Mouse (Mus musculus): ENCODE data around the gene Il1a.

The Il1a gene

DNA sequence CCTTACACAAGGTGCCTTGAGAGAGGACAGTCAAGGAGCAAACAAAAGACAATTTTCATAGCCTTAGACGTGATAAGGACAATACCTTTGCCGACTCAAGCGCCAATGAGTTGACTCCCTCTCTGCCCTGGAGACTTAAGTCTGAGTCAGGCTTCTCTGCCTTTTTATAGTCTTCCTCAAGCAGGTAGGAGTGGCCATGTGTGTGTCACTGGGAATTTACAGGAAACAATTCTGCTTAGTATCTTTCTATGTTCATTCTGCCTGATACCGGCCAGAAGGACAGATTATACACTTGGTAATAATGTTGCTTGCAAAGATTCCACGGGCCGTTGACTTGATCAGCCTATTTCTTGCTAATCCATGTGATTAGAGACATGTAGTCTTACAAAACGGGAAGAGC, at the start of gene Il1a:
Gene Il1a (minus strand): TSS at position 137 of the 400 bp plus-strand sequence.
- no peak for DNase-seq

DNA sequence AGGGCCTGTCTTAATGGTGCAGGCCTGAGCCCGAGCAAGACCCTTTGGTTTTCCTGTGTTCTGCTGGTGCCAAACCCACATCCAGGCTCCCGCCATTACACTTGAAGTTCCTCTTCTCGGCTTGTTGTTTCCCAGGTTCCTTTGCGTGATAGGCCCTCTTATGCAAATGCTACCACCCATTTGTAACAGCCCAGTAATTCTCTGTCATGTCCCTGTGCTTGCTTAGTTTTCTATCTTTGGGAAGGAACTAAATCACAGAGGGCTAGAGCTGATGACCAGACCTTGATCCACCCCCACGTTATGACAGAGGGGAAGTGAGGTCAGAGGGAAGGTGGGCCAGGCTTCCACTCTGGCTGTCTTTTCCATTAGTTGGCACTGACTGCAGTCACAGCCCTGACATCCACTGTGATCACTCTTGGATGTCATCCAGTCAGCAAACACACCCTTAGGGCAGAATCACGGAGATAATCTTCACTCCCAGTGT, 28.4 kb upstream of the Il1a start:
- peak; percentile 14 for DNase-seq

DNA sequence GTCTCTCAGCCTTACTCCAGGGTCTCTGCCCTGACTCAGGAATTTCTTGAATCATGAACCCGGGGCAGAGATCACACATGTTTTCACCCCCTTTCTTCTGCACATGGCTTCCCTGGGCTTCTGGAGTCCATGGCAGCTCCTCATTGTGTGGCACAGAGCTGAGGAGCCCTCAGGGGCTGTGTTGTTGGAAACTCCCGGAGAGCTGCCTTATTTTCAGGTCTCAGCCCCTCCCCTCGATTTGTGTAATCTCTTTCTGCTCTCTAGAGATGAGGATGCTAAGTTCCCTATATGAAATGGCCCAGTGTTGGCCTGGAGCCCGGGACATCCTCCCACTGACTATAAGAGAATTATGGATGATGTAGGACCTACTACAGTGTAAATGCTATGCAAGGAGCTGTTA, 23.7 kb upstream of the Il1a start:
- DNase-seq = no peak

DNA sequence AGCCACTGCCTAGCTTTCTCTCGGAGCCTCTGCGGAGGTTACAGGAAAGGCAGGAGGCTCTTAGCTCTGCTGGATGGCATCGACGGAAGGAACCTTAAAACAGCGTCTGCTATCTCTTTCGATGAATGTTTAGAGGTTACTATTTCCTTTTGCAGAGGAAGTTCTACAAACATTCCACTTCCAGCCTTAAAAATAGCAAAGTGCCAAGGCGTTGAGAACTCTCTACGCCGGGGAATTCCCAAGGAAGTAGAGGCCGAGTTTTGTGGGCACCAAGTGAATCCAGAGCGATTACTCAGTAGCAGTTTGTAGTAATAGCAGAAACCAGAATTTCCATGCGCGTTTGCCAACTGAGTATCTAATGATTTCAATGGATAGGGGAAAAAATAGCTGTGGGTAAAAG, 20.8 kb upstream of the Il1a start:
- DNase-seq = no peak

DNA sequence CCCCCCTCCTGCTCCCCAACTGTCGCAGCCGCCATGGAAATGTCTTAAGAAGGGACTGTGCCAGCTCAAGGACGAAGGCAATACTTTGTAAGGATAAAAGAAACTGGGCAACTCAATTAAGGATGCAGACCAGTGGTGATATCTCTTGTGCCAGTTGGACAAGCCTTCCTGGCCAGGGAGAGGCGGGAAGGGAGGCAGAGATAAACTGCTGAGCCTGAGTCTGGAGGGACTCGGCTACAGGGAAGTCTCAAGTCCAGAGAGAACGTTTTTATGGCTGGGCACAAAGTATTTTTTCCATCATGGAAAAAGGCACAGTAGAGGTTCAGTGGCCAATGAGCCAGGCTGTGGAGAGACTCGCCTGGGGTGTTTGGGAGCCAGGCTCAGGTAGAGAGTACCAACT, 20.3 kb upstream of the Il1a start:
- no peak for DNase-seq

DNA sequence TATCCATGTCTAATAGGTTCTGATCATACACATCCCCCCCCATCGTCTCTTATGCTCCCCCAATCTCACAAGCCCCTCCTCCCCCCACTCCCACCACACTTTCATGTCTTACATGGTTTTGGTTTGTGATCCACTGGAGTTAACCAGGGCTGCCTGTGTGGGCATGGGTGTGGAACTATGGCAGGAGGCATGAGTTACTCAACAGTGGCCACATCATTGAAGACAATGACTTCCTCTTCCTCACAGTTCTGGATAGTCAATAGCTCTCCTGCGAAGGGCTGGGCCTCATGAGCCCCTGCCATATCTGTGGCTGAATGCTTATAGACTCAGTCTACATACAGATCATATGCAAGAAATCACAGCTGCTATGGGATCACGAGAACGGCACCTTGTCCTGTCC, 18.5 kb upstream of the Il1a start:
- no peak for DNase-seq

DNA sequence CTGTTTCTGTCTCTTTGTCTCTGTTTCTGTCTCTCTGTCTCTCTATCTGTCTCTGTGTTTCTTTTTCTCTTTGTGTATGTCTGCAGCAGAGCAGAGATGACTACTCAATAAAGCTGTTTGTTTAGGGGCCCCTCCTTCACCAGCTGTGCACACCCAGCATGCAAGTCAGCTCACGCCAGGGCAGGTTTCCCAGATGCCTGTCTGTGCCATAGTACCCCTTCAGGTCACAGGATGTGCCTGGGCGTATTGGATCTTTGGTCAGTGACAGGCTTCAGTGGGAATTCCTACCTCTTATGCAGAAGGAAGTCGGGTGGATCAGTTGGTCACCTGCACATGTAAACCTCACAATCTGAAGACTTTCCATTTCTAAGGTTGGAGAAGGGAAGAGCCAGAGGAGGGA, 14.4 kb upstream of the Il1a start:
- no peak for DNase-seq

DNA sequence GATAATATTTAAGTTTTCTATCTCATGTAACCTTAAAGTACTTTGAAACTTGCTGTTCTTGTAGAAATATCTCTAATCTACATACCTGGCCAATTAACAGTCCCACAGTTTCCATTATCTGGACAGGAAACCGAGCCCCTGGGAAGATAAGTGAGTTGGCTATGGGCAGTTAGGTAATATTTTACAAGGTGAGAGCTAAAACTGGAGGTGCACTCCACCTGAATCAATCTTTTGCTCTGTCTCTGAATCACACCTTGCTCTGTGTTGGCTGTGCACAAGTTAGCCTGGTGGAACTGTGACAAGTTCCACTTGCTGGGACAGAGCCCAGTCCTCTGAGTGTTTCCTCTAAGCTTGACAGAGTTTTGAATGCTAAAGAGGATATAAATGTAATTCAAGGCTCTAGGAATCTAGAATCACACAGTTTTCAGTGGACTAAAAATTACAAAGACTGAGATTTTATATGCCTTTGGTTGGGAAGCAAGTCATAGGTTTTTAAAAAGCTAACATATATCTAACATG, 12.4 kb upstream of the Il1a start:
- no peak for DNase-seq

DNA sequence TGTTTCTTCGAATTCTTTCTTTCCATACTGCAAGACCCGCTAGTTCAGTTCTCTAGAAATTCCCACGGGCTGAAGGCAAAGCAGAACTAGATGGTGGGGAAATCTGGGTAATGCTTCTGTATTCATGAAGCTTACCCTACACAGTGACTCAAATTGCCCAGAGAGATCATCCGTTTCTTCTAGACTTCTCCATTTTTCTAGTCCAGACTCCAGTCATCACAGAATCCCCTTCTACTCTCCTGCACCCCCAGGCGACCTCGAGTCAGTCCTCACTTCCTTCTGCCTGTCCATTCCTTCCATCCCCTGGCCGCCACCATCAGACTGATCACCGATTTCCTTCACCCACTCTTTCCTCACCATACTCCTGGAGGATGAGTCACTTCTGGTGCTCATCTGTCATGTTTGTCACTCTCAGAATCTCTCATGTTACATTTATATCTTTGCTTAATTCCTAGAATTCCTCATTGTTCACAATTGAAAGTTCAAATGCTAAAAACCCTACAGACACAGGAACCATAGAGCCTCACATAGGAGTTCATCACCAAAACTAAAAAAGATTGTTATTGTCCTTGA, 10.3 kb upstream of the Il1a start:
- DNase-seq = no peak

DNA sequence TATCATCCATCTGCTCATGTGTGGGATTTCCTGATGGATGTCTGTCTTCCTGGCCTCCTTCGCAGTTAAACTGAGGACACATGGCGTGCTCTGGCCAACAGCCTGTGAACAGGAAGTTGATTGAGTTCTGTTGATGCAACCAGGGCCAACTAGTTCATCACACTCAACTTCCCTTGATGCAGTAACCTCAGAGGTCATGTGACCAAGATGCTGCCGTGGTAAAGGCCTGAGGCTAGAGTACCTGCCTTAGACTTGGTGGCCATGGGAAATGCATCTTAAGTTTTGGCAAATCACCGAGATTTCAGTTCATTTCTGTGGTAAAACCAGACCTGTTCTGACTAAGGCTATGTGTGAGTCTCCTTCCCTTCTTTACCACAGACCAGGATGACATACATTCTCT, 6.1 kb upstream of the Il1a start:
- no peak for DNase-seq

DNA sequence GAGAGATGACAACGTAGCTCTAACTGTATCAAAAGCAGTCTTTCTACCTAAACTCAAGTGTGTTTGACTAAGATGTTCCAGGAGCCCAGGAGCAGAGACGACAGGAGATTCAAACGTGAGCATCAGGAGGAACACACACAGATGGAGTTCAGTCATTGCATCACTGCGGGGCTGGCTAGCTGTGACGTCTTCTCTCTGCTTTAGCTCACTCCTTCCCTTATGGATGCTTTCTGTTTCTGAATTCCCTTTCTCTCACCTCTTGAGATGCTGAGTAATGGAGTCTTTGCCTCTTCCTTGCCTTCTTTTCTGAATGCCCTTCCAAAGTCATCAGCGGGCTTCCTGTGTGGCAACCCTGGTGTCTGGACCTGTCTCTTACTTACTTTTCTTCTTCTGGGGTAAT, 5.1 kb upstream of the Il1a start:
- no peak for DNase-seq

DNA sequence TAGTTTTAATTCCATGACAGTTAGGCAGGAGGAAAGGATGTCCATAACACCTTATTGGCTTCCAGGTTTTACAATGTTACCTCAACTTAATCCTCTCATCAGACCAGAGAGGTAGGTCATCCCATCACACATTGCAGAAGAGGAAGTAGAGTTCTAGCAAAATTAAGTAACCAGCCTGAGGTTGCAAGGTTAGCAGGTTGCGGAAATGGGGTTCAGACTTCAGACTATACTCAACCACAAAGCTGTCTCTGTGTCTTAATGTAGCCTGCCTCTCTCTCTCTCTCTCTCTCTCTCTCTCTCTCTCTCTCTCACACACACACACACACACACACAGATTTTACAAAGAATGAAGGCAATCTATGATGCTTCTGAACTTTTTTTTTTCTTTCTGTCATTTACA, 4.2 kb upstream of the Il1a start:
- DNase-seq = no peak

DNA sequence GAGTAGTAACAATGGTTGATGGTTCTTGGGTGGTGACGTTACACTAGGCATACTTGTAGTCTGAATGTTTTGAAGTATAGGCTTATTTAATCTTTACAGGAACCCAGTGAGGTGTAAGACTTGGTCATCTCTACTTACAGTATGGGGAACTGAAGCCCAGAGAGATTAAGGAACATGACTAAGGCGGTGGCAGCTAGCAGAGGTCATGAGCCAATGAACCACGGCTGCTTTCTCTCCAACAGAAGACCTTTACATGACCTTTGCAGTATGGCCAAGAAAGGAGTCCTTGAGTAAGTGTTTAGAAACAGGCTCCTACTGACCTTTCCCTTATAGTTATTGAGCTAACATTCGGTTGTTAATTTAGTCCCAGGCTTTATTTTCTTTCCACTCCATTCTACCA, 3.8 kb downstream of the Il1a start:
- DNase-seq = no peak

DNA sequence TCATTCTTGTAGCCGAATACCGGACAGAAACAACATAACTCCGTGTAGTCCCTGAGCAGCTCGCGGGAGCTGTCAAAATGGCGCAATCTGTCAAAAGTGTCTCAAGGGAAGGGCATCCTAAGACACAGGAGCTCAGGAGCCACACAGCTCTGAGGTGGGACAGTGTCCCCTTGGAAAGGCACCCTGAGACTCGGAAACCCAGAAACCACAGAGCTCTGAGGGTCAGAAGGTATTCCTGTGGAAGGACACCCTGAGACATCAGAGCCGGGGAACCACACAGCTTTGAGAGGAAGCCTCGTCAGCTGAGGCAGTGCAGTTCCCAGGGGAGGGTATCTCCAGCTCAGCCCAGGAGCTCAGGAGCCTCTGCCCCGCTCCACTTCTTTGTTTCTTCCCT, 12.2 kb downstream of the Il1a start:
- no peak for DNase-seq

DNA sequence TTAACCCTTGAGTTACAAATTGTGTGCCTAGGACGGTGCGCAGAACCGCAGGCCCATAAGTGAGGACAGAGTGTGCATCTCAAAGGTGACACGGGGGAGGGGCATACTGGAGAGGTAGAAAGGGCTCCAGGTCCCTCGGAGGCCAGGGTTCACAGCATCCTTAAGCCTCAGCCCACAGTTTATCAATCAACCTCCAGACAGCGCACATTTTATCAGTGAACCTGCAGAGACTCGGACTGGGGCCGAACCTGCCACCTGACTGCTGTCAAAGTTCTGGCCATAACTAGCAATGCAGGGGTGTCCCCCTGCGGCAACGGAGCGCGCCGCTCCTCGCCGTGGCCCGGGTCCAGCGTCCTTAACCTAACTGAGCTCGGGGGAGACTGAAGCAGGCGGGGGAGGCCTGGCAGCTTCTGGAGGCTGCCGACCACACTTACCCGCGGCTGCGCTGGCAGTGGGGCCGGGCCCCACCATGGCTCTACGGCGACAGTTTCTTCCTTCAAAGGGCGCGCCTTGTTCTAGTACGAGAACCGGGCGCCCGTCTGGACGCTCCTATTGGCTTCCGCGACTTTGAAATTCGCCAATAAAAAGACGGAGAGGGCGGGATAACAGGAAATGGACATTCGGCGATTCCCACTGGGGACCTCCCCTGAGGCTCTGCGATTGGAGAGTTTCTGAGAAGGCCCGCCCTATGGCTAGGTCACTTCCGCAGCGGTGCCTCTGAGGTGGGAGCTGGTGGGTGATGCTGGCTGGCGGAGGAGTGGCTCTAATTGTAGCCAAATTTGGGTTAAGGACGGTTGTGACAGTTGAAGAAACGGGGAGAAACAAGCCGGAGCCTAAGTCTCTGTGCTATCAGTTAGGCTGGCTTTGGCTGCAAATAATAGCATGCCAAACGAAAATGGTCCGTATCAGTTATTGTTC, 12.8 kb downstream of the Il1a start, which contains the start of gene Ckap2l:
Gene Ckap2l (minus strand): TSS at position 542 of the 918 bp plus-strand sequence.
- DNase-seq = peak; percentile 99

DNA sequence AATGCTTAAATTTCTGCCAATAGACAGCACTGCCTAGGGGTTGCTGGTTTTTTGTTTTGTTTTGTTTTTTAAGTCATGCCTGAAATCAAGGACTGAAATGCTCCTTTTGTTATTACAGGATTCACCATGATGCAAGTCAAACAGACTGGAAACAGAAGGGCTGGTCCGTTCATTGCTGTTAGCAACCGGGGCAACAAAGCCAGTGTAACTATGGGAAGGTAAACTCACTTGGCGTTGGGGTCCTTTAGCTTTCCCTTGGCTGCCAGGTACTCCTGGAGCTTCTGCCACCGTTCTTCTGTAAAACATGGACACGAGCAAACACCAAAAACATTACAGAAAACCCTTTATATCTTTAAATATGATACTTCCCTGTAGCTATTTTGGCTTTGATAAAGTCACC, 13.7 kb downstream of the Il1a start:
- peak; percentile 11 for DNase-seq

DNA sequence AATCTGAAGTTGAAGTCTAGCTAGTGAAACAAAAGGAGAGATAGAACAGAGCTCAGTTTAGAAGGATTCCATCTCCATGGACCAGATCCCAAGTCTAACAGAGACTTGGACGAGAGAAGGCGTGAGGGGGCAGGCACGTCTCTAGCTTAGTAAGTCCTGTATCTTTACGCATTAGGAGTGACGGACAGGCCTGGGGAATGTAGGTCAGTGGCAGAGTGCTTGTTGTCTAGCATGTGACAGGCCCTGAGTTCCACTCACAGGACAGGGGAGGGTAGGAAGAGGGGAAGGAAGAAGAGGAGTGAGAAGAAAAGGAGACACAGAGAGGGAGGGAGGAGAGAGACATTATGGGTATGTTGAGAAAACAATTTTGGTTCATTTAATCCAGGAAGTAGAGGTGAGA, 14.7 kb downstream of the Il1a start:
- no peak for DNase-seq

DNA sequence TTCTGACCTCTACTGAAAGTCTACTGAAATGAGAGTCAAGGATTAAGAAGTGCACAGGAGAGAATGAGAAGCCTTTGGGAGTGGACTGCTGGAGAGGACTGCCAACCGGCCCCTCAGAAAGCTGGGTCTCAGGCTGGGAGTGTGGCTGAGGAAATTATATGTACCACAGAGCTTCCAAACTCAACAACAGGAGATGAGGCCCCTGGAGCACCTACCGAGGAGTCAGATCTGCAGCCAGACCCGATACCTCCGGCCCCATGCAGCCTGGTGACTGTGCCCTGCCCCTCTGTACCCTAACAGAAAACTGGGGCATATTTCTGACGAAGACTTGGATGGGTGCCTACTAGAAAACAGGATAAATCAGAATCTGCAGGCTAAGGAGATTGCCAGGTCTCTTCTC, 35.9 kb downstream of the Il1a start:
- no peak for DNase-seq

DNA sequence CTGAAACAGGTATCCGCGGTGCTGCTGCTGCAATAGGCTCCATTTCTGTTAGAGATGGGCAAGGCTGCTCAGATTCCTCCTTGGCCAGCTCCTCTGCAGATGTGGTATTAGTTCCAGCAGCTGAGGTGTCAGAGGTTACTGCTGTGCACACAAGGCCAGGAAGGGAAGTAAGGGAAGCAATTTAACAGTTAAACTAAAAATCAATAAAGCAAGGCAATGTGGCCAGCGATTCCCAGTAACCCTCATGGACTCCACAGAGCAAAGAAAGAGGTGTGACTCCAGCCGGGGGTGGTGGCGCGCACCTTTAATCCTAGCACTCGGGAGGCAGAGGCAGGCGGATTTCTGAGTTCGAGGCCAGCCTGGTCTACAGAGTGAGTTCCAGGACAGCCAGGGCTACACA, 39.2 kb downstream of the Il1a start:
- no peak for DNase-seq

DNA sequence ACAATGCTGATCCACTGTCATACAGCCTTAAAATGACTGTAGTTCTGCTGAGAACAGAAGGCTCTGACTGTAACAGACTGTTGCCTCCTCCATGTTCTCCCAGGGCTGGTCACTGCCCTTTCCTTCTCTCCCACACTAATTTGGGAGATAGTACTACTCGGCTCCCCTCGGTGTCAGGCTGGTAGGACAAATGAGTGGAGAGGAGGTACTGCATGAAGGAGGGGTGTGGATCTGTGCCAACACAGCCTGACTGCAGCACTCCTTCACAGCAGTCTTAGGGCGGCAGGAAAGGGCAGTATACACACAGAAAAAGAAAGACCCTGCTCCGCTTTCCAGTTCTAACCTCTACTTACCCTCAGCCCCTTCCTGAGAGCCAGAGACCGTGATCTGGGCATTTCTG, 39.8 kb downstream of the Il1a start:
- DNase-seq = no peak

DNA sequence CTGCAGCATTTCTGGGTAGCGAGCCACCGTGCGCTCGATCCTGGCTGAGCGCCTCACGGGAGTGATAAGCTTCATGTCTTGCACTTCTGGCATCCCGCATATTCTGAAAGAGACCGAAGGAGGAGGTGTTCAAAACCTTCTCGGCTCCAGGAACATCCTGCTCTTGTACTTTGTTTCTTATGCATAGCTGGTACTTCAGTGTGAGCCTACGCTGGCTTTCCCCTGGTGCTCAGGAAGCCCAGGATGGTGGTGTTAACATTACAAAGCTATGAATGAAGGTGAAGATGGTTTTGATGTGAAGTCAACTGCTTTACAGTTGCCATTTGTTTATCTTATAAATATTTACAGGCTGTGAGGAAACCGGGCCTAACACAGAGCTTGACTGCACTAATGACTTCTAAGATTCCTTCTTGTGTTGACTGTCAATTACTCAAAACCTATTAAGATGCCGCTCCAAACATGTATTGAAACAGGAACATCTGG, 40.6 kb downstream of the Il1a start:
- DNase-seq = no peak

DNA sequence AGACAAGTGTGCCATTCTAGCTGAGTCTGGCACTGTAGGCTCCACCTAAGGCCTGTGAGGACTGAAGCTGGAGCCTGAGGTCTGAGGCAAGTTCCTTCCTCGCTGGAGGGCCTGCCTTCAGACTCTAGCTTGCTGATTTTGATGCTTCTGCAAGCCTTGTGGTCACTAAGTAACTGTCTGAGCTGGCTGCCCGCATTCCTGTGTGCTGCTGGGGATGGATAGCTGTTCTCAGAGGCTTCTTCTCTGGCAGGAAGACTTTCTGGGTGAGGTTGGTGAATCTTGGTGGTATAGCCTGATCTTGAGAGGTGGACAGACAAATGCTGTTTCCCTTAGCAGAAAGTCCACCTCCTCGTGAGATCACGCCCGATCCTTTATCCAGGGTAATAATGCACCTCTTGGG, 42.0 kb downstream of the Il1a start:
- no peak for DNase-seq

DNA sequence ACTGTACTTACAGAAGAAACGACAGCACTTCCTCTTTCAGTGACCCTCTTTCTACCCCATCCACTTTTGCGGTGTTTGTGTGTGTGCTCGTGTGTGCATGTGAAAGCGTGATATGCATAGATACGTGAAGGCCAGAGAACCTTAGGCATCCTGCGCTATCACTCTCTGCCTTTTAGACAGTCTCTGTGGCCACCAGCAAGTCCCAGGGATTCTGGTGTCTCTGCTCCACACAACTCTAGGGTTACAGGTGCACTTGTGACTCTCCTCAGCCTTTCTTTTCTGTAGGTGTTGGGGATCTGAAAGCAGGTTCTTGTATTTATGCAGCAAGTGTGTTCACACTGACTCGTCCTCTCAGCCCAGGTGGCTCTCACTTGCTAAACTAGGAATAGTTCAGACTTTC, 44.5 kb downstream of the Il1a start:
- DNase-seq = no peak

DNA sequence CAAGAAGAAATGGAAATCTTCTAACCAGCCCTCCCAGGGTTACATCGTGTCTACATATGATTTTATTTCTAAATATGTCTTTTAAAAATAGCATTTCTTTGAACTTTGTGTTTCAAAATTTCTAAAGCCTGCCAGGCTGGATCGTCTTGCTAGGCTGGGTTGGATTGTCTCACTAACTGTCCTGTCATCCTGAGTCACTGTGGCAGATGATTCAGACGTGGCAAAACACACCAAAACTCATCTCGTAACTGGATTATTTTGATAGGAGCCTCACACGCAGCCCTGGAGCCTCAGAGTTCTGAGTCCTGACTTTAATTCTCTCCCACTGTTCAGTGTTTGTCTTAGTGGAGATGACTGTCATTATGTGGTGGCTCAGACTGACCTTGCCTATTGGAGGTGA, 46.7 kb downstream of the Il1a start:
- DNase-seq = no peak
